Mouse (Mus musculus) mouse trophoblast stem cell (cell line): ENCODE results near the gene Klhl31.

Source experiments
- in situ Hi-C, 2 experiments: fragments of 300-500 bp; cut with MseI, MboI; formaldehyde crosslinking; loops; 2 replicates in 1 of 2; 3 replicates in 1 of 2; pipeline ENCODE4 v1.15.1; 2025

The Klhl31 gene

DNA sequence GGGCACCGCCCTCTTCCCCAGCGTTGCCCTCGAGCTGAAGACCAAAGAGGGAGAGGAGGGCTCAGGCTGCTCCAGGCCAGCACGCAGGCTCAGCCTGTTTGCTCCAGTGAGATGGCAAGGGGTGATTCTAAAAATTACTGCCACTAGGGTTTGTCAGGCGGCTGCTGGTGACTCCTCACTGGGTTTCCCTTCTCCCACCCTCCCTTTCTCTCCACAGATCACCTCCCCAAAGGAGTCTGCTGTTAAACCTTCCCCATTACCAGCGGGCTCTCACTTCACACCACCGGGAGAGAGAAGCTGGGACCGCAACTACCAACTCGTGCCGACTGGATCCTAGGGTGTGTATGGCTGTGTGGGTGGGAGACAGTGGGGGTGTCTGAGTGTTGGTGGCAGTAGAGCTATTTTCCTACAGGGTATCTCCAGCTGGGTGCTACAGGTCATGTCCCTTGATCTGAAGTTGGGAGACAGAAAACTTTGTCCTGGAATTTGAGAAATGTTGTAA lies at the start of gene Klhl31:
Klhl31 (plus strand) TSS at position 51 of the 502 bp plus-strand sequence.
- in situ Hi-C loops, result no loop called here

DNA sequence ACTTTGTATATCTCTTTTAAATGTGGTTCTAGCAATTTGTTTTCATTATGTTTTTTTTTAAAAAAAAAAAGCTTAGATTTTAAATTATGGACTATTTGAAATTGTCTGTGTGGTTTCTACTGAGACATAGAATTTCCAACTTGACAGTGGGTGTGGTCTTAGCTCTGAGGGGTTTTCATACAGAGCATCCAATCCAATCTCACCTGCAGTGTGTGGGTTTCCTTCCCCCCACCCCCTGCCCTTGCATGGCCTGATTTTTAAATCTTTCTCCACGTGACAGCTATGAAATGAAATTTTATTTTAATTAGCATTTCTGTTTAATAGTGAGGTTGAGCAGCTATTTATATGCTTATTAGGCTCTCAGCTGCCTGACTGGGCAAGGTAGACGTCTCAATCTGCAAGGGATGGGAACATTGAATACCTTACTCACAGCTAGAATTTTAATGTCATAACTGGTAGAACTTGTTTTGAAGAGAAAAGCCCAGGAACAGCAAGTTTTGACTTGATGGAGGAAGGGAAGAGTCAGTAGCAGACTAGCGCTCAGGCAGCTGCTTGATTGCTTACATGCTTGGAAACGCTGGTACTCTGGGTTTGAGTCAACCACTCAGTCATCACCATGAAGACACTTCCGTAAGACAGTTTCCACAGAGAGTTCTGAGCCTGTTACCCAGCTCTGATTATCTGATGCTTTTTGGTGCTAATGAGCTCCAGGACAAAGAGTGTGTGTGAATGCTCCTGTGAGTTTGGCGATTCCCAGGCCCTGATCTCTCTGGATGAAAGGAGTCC lies 49.3 kb upstream of the Klhl31 start:
- in situ Hi-C loops, result no loop called here

DNA sequence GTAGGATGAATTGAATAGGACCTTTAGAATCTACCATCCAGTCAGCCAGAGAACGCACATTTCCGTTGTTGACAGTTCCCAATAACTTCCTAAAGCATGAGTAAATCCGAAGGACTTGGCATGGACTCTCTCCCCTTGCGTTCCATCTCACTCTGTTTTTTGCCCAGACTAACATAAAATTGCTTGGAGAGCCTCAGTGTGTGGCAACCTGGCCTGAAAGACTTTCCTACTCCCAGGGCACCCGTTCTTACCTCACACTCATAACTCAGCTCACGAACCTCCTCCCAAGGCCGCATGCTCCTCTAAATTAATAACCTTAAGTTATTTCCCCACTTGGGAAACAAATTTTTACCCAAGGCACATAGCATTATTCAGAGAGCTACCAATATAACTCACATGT lies 48.7 kb upstream of the Klhl31 start:
- in situ Hi-C loops, result no loop called here

DNA sequence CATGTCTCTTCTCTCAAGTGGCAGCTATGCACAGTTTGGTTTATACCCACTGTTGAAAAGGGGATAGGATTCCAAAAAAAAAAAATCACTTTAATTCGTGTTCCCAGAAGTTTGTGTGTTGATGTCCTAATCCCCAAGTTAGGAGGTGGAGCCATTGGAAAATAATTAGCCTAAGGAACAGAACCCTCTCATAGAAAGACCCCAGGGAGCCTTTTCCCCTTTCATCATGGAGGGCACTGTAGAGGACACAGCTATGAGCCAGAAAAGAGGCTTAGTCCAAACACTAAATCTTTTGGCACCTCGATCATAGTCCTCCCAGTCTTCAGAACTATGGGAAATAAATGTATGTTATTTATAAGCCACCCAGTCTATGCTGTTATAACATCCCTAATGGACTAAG lies 46.8 kb upstream of the Klhl31 start:
- in situ Hi-C loops, result no loop called here

DNA sequence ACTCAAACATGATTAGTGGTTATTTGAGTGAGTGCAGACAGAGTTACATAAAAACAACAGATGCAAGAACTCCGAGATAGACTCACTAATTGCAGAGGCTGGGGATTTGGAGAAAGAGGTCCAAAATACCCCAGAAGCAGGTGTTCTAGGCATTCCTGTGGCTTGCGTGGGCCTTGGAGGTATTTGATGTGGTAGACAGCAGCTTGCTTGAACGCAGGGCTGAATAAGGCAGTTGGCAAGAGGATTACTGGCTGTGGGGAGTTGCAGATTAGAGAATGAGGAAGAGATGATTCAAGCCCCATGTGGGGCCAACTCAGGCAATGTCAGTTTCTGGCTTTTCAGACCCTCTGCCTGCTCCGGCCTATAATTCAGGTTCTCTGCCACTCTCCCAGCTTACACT lies 43.9 kb upstream of the Klhl31 start:
- in situ Hi-C loops, result no loop called here

DNA sequence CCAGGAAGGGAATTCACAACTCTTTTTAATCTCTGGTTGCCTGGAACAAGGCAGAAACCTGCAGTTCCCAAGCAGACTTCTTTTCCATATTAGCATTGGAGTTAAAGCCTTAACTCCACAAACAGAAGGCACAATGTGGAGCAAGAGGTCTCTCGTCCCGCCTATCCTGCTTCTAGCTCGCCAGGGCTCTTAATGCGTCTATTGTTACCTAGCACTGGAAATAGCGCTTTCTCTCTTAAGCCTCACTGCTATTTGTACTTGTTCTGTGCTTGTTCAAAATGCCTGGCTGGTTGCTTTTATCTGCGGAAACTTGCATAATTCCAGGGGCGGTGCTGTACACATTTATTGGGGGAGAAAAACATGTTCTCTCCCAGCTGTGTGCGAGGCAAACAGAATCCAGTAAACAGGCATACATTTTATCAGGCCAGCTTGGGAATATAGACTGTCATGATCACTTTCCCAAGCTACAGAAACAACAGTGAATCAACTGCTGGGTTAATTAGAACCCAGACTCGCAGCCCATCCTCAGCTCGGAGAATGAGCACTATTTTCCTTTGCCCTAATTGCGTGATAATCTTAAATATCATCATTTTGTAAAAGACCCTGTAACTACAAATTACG lies 41.2 kb upstream of the Klhl31 start:
- in situ Hi-C loops, result no loop called here

DNA sequence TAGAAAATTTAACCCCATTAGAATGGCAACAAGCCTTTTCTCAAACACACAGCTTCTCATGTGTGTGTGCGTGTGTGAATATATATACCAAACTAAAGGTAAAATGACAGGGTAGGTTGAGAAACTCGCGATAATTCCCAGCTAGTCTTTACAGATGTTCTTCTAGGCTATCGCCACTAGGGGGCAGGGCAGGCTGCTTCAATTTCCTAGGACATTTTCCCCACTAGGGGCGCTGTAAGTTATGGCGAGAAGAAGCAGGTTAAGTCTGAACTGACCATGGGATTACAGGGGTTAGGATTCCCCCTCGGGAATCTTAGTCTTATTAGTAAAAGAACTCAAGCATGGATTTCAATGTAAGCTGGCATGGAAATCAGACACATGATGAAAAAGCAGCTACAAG lies 39.9 kb upstream of the Klhl31 start:
- in situ Hi-C loops, result no loop called here

DNA sequence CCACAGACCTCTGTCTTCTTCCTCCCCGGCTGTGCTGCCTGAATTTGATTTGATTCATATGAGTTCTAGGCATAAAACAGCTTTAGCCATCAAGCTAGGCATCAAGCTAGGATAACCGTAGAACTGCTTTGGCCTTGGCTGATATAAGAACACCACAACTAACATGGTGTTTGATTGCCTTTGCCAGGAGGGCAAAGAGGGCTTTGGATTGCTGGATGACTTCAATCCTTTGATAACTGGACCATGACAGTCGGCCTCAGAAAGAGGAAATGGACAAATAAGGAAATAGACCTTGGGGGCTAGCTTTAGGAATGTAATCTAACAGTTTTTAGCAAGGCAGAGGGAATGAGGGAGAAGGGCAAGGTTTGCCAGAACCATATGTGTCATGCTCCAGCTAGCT lies 37.7 kb upstream of the Klhl31 start:
- in situ Hi-C loops, result no loop called here

DNA sequence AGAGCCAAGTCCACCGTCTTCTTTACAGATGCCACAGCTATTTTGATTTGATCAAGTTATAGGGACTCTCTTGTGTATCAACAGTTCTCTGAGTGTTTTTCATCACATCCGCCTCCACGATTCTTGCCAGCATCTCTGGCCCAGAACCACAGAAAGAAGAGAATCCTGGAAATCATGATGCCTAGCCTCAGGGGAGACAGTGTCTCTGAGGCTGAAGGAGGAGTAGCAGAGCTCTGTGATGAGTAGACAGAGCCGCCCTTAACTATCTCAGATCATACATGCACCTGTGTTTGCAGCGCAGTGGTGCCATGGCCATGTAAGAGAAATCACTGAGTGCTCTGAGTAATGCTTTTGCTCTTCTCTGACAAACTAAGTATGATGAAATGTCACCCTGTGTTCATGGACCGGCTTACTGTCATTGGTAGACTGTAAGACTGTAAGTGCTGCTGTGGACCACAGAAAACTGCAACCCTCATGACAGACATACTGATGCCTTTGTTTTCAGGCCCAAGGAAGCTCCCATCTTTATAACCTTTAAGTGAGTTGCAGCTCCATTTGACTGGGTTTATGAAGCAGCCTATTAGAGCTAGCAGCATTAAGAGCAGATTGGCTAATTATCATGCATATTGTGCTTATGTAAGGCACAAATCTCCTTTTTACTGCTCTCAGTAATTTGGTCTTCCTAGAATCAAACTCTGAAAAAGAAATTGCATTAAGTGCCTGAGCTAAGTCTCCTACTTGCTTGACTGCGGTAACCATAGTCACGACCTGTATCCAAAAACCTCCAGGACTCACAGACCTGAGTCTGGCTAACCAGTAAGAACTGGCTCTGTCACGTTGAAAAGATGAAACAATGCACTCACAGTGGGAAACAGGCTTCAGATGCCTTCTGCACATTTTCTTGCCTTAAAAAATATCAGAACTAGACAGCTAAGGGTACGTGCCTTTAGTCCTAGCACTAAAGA lies 33.7 kb upstream of the Klhl31 start:
- in situ Hi-C loops, result loop anchor here in 1 of 2 experiments (5.0 kb wide), 1 partner anchor 195 kb away; no protein-coding TSS in a partner anchor

DNA sequence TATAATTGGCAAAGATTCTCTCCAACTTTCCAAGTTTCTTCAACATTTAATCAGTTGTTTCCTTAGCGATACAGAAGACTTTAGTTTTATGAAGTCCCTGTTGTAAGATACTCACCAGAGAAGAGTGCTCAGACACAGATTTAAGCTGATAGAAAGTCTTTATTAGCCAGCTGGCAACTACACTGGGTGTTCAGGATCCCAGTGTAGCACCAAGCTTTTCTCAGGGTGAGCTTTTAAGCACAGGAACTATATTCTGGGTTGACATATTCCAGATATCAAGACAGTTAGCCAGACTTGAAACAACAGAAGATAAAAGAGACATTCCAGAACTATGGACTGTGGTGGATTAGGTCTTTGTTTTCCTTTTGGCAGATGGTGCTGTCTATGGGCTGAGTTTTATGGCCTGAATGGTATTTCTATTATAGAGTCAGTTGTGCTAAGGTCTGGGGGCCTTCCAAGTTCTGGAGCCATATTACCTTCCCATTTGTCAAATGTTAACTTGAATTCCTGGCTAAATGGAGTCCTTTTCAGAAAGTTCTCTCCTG lies 32.3 kb upstream of the Klhl31 start:
- in situ Hi-C loops, result loop anchor here in 1 of 2 experiments (5.0 kb wide), 1 partner anchor 197 kb away; no protein-coding TSS in a partner anchor

DNA sequence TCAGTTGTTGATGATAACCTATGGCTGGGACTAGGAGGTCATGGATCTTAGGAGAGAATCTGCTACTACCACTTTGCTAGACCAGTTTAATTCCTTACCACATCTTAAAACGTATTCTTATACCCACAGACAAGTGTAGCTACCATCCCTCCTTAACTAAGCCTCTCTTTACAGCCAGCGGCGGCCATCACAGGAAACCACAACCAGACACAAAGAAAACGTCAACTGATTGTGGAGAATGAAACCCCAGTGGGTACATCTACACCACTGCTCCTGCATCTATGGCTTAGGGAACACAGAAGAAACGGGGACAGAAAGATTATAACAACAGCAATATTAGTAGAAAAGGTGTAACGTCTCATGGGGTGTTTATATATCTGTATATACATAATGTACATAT lies 29.0 kb upstream of the Klhl31 start:
- in situ Hi-C loops, result no loop called here

DNA sequence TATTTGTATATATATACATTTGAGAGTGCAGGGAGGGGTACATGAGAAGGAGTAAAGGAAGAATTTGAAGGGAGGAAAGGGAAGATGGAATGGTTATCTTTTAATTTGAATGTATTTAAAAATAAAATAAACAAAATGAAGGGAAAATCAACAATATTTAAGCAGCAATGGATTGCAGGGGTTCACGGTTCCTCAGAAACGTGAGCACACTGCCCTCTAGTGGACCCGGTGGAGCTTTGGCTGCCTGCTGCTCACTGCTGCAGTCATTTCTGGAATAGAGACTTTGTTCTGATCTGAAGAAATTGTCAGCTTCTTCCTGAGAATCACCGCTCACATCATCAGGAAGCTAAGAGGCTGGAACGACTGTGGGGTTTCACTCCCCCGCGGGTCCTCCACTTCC lies 28.5 kb upstream of the Klhl31 start:
- in situ Hi-C loops, result no loop called here

DNA sequence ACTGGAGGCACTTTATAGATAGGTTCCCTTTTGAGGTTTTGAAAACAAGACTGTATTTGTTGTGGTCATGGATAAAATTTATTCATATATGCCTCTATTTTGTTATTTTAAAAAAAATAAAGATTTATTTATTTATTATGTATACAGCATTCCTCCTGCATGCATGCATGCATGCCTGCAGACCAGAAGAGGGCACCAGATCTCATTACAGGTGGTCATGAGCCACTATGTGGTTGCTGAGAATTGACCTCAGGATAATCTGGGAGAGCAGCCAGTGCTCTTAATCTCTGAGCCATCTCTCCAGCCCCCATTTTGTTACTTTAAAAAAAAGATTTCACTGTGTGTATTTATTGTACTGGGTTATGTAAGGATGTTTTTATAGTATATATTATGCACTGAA lies 25.5 kb upstream of the Klhl31 start:
- in situ Hi-C loops, result no loop called here

DNA sequence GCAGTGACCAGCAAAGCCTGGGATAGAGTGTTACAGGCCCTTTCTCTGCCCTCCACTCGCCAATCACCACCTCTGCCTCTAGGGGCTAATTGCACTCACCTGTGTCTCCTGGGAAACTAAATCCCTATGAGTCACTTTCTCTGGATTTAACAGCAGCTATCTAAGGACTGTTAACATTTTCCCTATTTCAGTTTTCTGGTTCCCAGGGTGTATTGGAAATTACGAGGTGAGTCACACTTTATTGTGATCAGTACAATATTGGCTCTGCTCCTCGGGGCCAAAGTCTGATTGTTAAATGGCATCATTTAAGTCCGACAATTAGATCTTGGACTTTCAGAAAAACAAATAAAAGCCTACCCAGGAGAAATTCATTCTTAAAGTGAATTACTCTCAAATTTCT lies 24.0 kb upstream of the Klhl31 start:
- in situ Hi-C loops, result no loop called here

DNA sequence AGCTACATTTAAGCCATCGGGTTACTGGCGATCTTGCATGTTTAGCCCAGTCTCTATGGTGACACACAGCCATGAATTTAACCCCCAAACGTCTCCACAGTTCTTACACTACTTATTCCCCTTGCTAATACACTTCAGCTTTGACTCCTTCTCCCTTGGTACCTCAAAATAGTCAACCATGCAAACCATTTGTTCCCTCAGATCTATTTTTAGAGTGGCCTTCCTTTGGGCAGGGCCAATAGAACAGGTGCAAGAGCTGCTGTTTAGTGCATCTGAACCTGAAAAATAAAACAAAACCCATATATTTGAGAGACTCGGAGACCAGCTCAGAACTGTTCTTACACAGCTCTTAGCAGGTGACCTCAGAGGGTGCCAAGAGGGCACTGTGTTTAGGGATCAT lies 20.4 kb upstream of the Klhl31 start:
- in situ Hi-C loops, result no loop called here

DNA sequence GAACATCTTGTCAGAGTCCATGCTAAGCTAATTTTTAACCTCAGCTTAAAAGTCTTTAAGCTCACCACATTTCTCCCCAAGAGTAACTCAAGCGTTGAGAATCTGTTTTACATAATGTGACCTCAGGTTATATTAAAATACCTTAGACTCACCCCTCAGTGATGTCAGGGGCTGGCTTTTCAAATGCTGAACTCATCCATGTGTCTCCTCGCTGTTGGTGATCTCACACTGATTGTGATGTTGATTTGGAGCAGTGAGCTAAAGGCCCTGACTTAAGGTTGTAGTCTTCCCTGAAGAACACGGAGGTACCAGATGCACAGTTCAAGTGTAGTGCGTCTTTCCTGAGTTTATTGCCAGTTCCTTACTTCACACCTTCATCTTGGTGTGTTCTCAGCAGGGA lies 19.5 kb upstream of the Klhl31 start:
- in situ Hi-C loops, result no loop called here

DNA sequence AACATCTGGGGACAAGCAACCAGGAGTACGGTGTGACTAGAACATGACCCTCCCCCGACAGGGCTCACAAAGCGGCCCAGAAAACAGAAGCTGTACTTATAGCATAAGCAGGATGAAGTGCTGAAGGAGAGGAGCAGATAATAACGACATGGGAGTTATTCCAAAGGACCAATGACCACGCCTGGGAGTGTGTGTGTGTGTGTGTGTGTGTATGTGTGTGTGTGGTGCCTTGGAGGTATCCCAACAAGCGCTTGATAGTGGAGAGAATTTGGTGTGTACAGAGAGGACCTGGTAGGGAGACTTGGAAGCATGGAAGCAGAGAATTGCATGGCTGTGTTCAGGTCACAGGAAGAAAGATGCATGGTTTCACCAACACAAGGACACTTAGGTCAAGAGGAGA lies 18.5 kb upstream of the Klhl31 start:
- in situ Hi-C loops, result no loop called here

DNA sequence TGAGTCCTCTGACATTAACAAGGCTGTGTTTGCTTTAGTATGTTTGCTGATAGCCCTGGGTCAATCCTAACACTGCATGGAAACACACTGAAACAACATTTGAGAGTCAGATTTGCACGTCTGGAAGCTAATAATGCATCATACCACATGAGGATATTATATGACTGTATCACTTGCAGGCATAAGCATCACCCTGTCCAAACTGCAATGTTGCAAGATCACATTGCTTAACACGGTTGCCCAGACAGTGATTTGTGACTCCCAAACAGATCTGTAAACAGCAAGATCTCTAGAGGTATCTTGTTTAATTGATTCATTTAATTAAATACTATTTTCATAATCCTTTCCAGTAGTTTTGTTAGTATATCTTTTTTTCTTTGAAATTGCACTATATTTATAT lies 17.9 kb upstream of the Klhl31 start:
- in situ Hi-C loops, result no loop called here

DNA sequence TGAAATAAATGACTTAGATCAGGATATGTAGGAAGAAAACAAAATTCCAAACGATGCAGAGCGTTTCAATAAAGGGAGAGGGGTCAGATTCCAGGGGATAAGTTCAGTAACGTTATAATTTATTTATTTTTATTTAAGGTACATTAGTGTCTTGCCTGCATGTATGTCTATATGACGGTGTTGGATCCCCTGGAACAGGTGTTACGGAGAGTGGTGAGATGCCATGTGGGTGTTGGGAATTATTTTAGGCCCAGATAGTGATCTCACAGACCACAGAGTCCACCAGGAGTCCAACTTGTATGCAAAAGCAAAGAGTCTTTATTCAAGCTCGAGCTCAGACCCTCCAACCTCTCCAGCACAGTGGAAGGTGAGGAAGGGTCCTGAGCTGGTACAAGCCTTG lies 16.2 kb upstream of the Klhl31 start:
- in situ Hi-C loops, result no loop called here

DNA sequence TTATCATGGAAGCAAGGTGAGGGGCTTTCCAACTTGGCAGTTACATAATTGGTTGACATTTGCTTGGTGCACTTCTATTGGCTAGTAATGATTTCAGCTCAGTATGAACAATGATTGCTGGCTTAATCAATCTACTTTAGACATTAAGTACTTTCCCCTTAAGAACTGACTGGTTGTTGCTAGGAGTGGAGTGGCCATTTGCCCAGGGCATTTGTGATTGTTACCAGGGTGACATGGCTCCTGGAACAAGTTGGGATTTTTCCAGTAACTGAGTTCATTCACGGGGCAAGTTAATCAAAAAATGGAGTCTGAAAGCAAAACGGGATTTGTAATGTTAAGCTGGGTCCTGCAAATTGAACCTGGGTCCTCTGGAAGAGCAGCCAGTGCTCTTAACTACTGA lies 15.8 kb upstream of the Klhl31 start:
- in situ Hi-C loops, result no loop called here

DNA sequence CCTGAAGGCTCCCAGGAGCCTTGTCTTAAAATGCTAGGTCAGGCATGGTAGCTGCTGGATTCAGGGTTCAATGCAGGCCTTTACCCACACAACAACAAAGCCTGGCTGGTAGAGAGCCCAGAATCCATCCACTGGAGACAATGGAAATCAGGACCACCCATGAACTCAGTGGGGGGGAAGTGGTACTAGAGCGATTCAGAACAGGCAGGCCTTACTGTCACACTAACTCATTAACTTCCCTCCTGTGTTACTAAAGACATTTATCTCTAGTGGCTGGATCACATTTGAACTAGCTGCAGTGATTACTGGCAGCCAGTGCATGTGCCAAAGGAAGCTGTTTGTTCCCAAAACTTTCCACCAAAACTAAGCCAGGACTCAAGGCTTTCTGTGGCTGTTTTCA lies 13.4 kb upstream of the Klhl31 start:
- in situ Hi-C loops, result no loop called here
